Comparison of ENCODE assay signal across 13 mouse cellular contexts in the genomic region with DNA sequence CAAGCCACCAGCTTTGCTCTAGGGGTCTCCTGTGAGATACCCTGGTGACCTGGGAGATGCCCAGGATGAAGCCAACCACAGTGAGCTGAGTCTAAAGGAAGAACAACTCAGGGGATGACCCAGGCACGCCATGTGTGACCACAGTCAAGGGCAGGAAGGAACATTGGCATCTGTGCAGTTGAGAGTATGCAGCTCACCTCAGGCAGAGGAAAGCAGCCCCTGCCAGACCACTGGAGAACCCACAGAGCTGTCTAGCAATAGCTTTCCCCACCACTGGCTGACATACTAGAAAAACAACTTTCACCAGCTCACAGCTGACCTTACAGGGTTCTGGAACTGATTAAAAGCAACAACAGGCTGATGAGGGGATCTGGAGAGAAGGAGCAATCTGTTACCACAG.
"Had no signal": no experiment of that assay in that cellular context is flagged by ENCODE, and none has a peak within 500 bp of the region (broad histone marks: within the 10 kb centered on the region; RNA-seq: fewer than 3 reads in every experiment).

No protein-coding gene starts in this region.

- DNase-seq: kidney, adult 2 months; kidney, postnatal 36 days; layer of hippocampus, postnatal 36 days; liver, postnatal 0 days; lung, embryonic 14.5 days; lung, postnatal 10 days; lung, postnatal 36 days; midbrain, embryonic 14.5 days; right cerebral cortex, adult 18-20 months; right cerebral cortex, postnatal 14 days; right cerebral cortex, postnatal 4 days; thymus, adult 2 months; thymus, postnatal 25 days had no signal
